Mouse (Mus musculus): ENCODE measurements at regions not wholly inside any gene's neighbourhood (a gene's known extent, or its start where the extent isn't known, plus 50 kb on each side); places are given as distances from the start of the nearest gene placed in this dataset.

DNA sequence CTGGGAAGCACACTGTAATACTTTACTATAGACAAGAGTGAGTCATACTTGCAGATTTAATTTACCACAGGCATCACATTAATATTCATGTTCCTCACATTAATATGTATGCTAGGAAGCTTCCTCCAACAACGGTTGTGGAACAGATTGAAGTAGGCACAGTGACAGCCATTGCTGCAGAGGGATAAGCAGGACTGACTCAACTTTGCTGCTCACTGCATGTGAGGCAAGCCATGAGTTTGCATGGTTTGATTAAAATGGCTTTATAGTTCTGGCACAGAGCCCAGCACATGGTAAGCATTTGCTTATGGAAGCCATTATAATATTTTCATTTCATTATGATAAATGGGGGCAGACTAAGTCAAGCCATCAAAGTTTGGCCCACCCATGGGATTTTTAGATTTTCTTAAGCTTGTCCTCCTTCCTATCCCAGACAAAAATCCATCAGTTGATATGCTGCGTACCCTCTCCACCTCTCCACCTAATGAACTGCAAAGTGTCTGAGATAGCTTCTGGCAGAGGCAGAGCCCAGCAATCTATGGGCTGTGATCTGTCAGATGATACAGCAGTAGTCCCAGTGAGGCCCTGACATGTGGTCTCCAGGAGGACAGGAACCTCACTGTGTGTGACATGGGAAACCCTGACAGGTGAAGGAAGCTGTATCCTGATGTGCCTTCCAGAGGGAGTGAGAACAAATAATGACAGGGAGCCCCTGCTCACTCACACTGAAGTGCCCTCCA, 109.6 kb upstream of the Arrdc4 start:
- peak; percentile 47 for DNase-seq (ENCODE audit: low spot score)
- TF ChIP-seq CTCF (IDR thresholded peaks at IDR 0.05), result no peak

DNA sequence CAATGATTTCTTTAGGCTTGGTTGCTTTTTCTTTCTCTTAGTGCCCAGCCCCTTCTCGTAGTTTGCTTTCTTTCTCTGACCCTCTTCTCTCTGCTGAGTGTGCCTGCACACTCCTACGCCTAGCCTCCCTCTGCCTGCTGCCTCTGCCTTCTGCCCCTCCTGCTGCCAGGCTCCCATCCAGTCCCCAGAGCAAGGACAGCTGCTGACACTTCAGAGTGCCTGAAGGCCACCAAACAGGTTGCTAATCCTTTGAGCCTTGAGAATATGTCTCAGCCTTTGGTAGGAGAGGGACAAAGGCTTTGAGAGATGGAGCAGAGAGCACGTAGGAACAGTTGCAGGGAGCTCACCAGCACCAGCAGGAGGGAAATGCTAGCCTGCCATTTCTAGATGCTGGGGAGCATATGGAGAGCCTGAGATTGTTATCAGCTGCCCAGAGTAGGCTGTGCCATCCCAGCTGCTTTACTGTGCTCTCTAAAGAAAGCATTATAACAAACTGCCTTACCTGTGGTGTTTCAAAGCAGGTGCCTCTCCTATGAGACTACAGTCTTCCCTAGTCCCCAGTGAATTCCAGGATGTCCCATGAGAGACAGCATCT, 103.0 kb upstream of the Arrdc4 start:
- H3K27me3 ChIP-seq (ENCODE audit: insufficient read depth, low read length), result no peaks in the 10 kb centered on the region
- DNase-seq (ENCODE audit: low spot score) (no peak), ATAC-seq (ENCODE audit: low FRiP score) (no peak)
- H3K9me3 ChIP-seq (ENCODE audit: low read length), result no peaks in the 10 kb centered on the region
- no peak overlapping the region for H3K9ac ChIP-seq (replicated peaks; ENCODE audit: low read length, poor library complexity, severe bottlenecking)
- no peak overlapping the region for H3K4me3 ChIP-seq (ENCODE audit: low read depth, low read length)
- H3K36me3 ChIP-seq (ENCODE audit: insufficient read depth, low read length), result no peaks in the 10 kb centered on the region
- H3K4me2 ChIP-seq (ENCODE audit: low read depth, low read length, poor library complexity, severe bottlenecking), result no peak overlapping the region
- no peak overlapping the region for H3K27ac ChIP-seq (ENCODE audit: low read depth, low read length)
- no peak for TF ChIP-seq CTCF (IDR thresholded peaks at IDR 0.05)
- H3K4me1 ChIP-seq (ENCODE audit: insufficient read depth, low read length), result no peaks in the 10 kb centered on the region
- 37% methylated on average over 3 of the region's 3 CpGs for WGBS

More for the DNA sequence above, 109.6 kb upstream of the Arrdc4 start:
- Histone ChIP-seq H3K4me1 (ENCODE audit: insufficient read depth, low read length) (no peaks in the 10 kb centered on the region), H3K27me3 (ENCODE audit: insufficient read depth, low read length) (no peaks in the 10 kb centered on the region), H3K36me3 (ENCODE audit: insufficient read depth, low read length) (no peaks in the 10 kb centered on the region), H3K27ac (ENCODE audit: low read depth, low read length) (no peak overlapping the region), H3K4me2 (ENCODE audit: low read depth, low read length, poor library complexity, severe bottlenecking) (no peak overlapping the region), H3K9ac (replicated peaks; ENCODE audit: low read length, poor library complexity, severe bottlenecking) (no peak overlapping the region), H3K4me3 (ENCODE audit: low read depth, low read length) (no peak overlapping the region), H3K9me3 (ENCODE audit: low read length) (no peaks in the 10 kb centered on the region)
- 46% methylated on average over 2 of the region's 2 CpGs for WGBS
- ATAC-seq (ENCODE audit: low FRiP score), result peak; percentile 31; the same call in 1 of the 2 replicates

DNA sequence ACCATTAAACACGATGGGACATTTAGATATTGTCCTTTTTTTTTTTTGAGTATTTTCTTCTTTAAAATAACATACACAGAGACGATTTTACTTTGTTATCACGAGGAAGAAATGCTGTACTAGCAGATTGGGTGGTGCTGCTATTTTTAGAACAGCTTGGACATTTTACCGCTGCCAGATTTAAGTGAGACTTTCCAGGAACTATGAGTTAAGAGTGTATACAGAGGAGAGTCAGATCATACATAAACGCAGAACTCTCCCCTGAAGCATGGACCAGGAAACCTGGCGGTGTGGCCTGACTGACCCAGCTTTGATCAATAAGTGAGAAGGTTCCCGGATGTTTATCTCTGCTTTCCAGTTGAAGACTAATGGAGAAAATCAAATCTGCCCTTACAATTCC, 95.6 kb upstream of the Arrdc4 start:
- no peak for TF ChIP-seq CTCF (IDR thresholded peaks at IDR 0.05)
- Histone ChIP-seq H3K9ac (replicated peaks; ENCODE audit: low read length, poor library complexity, severe bottlenecking) (no peak overlapping the region), H3K9me3 (ENCODE audit: low read length) (no peaks in the 10 kb centered on the region), H3K4me1 (ENCODE audit: insufficient read depth, low read length) (no peaks in the 10 kb centered on the region), H3K36me3 (ENCODE audit: insufficient read depth, low read length) (no peaks in the 10 kb centered on the region), H3K27ac (ENCODE audit: low read depth, low read length) (no peak overlapping the region), H3K27me3 (ENCODE audit: insufficient read depth, low read length) (no peaks in the 10 kb centered on the region), H3K4me3 (ENCODE audit: low read depth, low read length) (no peak overlapping the region), H3K4me2 (ENCODE audit: low read depth, low read length, poor library complexity, severe bottlenecking) (no peak overlapping the region)
- WGBS, result 63% methylated on average over 7 of the region's 7 CpGs
- DNase-seq (ENCODE audit: low spot score) (no peak), ATAC-seq (ENCODE audit: low FRiP score) (no peak)

DNA sequence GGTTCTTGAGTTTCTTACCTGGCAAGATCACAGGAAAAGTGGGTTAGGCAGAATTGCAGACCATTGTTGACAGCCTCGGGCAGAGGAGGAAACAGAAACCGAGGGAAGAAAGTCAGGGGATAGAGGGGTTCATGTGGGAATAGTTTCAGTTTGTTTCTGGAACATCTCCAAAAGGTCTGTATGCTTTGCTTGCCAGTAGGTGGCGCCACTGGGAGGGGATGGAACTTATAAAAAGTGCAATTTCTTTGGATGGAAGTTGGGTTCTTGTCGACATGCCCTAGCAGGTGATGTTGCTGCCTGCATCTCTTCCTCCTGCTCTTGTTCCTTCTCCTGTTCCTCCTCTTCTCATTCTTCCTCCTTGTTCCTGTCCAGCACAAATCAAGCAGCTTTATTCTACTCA, 94.3 kb upstream of the Arrdc4 start:
- H3K4me2 ChIP-seq (ENCODE audit: low read depth, low read length, poor library complexity, severe bottlenecking), result no peak overlapping the region
- peak; percentile 48 for TF ChIP-seq CTCF (IDR thresholded peaks at IDR 0.05)
- no peaks in the 10 kb centered on the region for H3K4me1 ChIP-seq (ENCODE audit: insufficient read depth, low read length)
- no peak for ATAC-seq (ENCODE audit: low FRiP score)
- DNase-seq (ENCODE audit: low spot score), result no peak
- no peak overlapping the region for H3K9ac ChIP-seq (replicated peaks; ENCODE audit: low read length, poor library complexity, severe bottlenecking)
- H3K4me3 ChIP-seq (ENCODE audit: low read depth, low read length), result no peak overlapping the region
- H3K36me3 ChIP-seq (ENCODE audit: insufficient read depth, low read length), result no peaks in the 10 kb centered on the region
- no peaks in the 10 kb centered on the region for H3K27me3 ChIP-seq (ENCODE audit: insufficient read depth, low read length)
- no peak overlapping the region for H3K27ac ChIP-seq (ENCODE audit: low read depth, low read length)
- H3K9me3 ChIP-seq (ENCODE audit: low read length), result no peaks in the 10 kb centered on the region
- 50% methylated on average over 4 of the region's 4 CpGs for WGBS

DNA sequence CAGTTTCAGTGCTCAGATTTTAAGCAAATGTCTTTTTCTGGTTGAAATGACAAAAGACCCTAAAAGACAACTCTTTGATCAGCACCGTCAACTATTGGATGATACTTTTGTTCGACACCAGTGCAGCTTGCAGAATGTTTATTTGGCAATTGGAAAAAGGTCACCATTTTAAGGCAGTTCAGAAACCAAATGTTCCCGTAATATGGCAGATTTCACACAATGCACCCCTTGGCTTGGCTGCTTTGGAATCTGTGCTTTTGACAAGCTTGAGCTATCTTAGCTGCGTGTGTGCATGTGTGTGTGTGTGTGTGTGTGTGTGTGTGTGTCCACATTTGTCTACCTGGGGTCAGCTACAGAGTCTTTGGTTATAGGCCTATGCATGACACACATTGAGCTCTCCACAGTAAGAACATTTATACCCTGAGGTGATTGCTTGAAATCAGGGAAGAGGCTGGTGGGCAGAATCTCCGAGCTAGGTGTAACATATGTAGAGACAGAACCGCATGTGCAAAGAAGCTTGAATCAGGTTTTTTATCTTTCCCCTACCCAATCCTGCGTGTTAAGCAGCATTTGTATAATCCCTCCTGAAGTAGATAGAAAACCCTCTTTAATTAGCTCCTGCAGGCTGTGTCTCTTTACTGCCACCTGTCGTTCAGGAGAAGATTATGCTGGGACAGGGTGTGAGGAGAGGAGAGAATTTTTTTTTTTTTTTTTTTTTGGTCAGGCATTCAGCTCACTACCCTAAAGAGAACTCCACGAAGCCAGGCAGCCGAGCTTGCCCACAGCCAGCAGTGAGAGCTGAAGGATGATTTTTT, 85.1 kb upstream of the Arrdc4 start:
- DNase-seq (ENCODE audit: low spot score) (peak; percentile 71), ATAC-seq (ENCODE audit: low FRiP score) (peak; percentile 54; the same call in 1 of the 2 replicates)
- no peak overlapping the region for H3K4me2 ChIP-seq (ENCODE audit: low read depth, low read length, poor library complexity, severe bottlenecking)
- no peaks in the 10 kb centered on the region for H3K27me3 ChIP-seq (ENCODE audit: insufficient read depth, low read length)
- no peaks in the 10 kb centered on the region for H3K36me3 ChIP-seq (ENCODE audit: insufficient read depth, low read length)
- H3K4me1 ChIP-seq (ENCODE audit: insufficient read depth, low read length), result no peaks in the 10 kb centered on the region
- no peak overlapping the region for H3K27ac ChIP-seq (ENCODE audit: low read depth, low read length)
- H3K9ac ChIP-seq (replicated peaks; ENCODE audit: low read length, poor library complexity, severe bottlenecking), result no peak overlapping the region
- no peaks in the 10 kb centered on the region for H3K9me3 ChIP-seq (ENCODE audit: low read length)
- peak; percentile 82 for TF ChIP-seq CTCF (IDR thresholded peaks at IDR 0.05)
- 34% methylated on average over 10 of the region's 10 CpGs for WGBS
- no peak overlapping the region for H3K4me3 ChIP-seq (ENCODE audit: low read depth, low read length)

DNA sequence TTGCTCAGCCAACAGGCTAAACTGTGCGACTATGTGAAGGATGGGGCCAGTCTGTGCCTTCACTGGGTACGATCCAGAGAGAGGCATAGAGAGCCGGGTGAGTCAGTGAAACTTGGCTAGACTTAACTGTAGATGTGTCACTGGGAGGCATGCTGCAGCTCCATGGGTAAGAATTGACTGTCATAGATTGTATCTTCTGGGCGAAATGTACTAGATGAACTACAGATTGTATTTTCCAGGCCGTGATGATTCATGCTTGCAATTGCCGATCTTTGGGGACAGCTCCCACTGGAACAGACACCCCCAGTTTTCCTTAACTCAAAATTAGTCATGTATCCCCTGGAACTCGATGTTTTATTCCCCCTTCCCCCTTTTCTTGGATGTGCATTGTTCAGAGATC, 84.5 kb upstream of the Arrdc4 start:
- no peaks in the 10 kb centered on the region for H3K36me3 ChIP-seq (ENCODE audit: insufficient read depth, low read length)
- no peak overlapping the region for H3K27ac ChIP-seq (ENCODE audit: low read depth, low read length)
- H3K9ac ChIP-seq (replicated peaks; ENCODE audit: low read length, poor library complexity, severe bottlenecking), result no peak overlapping the region
- no peaks in the 10 kb centered on the region for H3K27me3 ChIP-seq (ENCODE audit: insufficient read depth, low read length)
- H3K4me1 ChIP-seq (ENCODE audit: insufficient read depth, low read length), result no peaks in the 10 kb centered on the region
- DNase-seq (ENCODE audit: low spot score) (no peak), ATAC-seq (ENCODE audit: low FRiP score) (no peak)
- 87% methylated on average over 7 of the region's 7 CpGs for WGBS
- no peak for TF ChIP-seq CTCF (IDR thresholded peaks at IDR 0.05)
- H3K4me2 ChIP-seq (ENCODE audit: low read depth, low read length, poor library complexity, severe bottlenecking), result no peak overlapping the region
- no peak overlapping the region for H3K4me3 ChIP-seq (ENCODE audit: low read depth, low read length)
- no peaks in the 10 kb centered on the region for H3K9me3 ChIP-seq (ENCODE audit: low read length)

All from midbrain, postnatal 0 days (tissue).